Mouse (Mus musculus): ENCODE results near the gene Gm10964.
A peak's percentile ranks its signal among the peaks of the same experiment; 100 is the strongest.

DNA sequence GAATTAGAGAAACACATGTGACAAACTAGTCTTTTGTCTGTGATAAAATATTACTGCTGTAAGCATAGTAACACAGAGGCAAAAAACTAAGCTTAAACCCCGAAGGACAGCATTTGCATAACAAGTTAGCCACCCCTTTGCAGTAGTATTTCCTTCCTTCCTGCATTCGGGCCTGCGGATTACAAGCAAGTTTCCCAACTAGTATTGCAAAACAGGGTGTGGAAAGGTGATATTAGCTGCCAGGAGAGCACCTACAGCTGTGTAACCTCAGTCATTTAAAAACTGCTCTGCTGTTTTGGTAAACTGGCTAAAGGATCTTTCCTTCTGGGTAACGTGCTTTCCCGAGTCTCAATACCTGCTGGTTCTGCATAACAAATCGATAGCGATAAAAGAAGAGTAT lies 48.1 kb downstream of the Gm10964 start:
- peak; percentile 44; the same call in 1 of the 2 replicates for TF ChIP-seq EP300 (IDR thresholded peaks at IDR 0.05; ENCODE audit: low read depth)
- TF ChIP-seq CTCF (IDR thresholded peaks at IDR 0.05; ENCODE audit: low read depth): no peak

Data from liver, postnatal 0 days (tissue).